Mouse (Mus musculus): ENCODE measurements around the gene Prr11. TPM values are rescaled to one million over a fixed set of nuclear protein-coding genes. Genes with fewer than 3 reads are reported as not detected.

Gene Prr11
- under 1 TPM; 0.31 to 0.57 TPM for total RNA-seq (2021)

DNA sequence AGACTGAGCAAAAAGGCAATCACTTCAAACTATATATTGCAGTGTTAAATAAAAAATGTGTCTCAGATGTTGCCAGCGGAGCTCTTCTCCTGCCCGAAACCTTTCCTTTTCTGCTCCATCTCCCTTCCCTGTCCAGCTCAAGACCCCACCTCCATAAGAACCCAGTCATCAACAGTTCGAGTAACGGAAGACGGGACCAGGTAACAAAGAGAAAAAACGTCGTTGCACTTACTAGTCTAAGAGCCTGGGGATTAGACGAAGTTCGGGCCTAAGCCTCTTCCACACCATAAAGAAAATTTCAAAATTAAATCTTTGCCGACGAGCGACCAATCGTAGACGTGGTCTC is at the start of gene Prr11:
Gene Prr11, minus strand, starts transcription at position 300 of the 346 bp plus-strand sequence.
- no peak for DNase-seq (ENCODE audit: extremely low spot score in 1 of 2, low spot score in 1 of 2)

DNA sequence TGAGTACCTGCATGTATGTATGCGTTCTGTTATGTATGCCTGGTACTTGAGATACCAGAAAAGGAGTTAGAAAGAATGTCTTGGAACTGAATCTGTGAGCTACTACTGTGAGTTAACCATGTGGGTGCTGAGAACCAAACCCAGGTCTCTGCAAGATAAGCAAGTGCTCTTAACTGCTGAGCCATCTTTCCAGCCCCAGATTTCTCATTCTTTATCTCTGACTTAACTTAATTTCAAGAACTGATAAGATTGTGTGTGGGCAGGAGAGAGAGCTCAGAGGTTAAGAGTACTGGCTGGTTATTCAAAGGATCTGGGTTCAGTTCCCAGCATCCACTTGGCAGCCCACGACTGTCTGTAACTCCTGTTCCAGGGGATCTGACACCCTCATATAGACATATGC is 49.5 kb upstream of the Prr11 start:
- no peak for DNase-seq (ENCODE audit: extremely low spot score in 1 of 2, low spot score in 1 of 2)

DNA sequence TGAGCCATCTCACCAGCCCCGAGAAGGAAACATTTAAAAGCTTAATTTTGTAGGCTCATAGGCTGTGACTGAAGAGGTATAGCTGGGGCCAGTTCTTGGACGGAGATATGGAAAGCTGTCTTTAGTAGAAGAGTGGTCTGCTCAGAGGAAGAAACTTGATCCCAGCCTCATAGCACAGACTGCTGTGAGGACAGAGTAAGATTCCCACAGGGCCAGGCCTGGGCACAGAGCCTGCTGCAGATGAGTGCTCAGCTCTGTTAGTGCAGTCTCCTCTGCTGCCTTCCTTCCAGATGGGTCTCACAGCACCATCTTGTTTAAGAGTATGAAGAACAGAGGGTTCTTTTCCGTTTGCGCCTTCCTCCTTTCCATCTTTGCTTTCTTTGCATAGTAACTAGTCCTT is 27.7 kb upstream of the Prr11 start:
- no peak for DNase-seq (ENCODE audit: extremely low spot score in 1 of 2, low spot score in 1 of 2)

DNA sequence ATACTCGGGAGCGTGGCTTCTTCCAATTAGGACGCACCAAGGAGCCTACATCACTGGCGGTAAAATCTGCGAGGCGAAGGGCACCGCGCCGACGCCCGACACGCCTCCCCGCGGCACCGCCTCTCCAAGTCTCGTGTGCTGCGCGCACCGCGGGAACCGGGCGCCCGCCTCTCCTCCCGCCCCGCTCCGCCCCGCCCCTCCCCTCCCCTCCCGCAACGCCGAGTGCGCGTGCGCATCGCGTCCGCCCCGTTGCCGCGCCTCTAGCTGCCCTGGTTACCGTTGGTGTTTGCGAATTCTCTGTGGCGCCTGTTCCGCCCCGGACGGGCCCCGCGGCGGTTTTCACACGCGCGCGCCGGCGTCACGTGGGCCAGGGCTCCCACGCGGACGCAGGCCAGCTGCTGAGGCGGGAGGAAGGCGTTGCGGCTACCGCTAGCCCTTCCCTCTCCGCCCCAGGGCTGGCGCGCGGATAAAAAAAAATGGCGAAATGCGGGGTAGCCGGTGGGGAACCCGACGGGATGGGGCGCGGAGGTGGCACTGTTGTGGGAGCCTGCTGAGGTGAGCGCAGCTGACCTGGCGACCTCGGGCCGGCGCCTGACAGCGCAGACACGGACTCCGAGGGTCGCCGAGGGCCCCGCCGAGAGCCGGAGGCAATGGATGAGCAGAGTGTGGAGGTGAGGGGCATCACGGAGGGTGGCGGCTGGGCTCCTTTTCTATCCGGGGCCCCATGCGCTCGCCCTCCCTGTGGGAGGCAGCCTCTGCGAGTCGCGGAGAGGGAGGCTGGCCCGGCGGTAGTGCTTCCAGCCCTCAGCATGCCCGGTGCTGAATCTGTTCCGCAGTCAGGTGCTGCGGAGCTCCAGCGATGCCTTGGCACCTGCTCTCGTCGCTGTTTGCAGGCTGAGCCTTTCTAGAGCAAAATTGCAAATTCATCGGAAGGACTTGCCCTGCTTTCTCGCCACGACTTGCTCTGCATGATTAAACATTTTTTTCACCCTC is 18.6 kb upstream of the Prr11 start, which contains the start of gene Trim37:
Gene Trim37, plus strand, starts transcription at position 254 of the 993 bp plus-strand sequence.
- DNase-seq (ENCODE audit: extremely low spot score in 1 of 2, low spot score in 1 of 2), result peak; percentile 71 to 77

DNA sequence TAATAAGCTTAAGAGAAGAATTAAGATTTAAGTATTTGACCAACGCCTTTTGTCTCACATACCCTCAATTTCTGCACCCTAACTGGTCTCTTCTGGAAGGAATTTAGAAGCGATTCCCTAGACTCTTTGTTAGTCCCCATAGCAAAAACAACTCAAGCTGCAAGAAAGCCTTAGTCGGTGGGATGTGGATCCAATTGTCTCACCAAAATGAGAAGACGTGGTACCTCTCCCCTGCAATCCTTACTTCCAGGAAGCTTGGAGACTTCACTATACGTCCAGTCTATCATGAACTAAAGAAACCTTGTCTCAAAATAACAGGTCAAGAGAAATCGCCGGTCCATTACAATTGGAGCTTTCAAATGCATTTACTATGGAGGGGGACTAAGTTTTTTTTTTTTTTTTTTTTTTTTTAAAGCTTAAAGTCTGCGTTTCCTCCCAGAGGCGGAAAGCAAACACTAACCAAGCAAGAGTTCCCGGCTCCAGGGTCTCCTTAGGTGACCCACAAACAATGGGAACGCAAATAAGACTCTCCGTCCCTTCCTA is 17.8 kb upstream of the Prr11 start:
- no peak for DNase-seq (ENCODE audit: extremely low spot score in 1 of 2, low spot score in 1 of 2)

DNA sequence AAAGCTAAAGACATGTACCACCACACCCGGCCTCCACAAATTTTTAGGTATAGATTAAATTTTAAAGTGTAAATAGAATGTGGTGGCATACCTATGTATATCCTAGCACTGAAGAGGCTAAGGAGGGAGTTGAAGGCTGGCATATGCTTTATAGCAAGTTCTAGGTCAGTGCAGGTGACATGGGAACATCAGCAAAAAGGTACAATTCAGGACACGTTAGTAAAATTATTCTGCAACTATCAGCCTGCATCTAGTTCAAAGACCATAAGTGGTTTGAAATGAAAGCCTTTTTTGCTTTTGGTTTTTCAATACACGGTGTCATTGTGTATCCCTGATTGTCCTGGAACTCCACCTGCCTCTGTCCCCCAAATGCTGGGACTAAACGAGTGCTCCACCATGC is 17.1 kb upstream of the Prr11 start:
- DNase-seq (ENCODE audit: extremely low spot score in 1 of 2, low spot score in 1 of 2), result no peak

DNA sequence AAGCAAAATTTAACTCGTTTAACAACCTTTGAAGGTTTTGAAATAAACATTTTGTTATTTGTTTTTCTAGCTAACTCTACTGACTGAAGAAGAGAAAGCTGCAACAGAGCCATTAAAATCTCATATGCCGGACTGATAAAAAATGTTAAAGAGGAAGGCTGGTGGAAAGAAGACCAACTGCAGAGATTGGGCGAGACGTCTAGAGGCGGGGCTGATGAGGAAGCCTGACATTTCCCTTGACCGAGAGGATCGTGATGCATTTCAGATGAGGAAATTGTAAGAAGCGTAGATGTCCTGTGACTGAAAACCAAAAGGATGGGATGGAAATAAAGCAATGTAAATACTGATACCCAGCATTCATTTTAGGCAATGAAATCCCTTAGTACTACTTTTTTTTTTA is 13.4 kb upstream of the Prr11 start:
- DNase-seq (ENCODE audit: extremely low spot score in 1 of 2, low spot score in 1 of 2), result no peak

DNA sequence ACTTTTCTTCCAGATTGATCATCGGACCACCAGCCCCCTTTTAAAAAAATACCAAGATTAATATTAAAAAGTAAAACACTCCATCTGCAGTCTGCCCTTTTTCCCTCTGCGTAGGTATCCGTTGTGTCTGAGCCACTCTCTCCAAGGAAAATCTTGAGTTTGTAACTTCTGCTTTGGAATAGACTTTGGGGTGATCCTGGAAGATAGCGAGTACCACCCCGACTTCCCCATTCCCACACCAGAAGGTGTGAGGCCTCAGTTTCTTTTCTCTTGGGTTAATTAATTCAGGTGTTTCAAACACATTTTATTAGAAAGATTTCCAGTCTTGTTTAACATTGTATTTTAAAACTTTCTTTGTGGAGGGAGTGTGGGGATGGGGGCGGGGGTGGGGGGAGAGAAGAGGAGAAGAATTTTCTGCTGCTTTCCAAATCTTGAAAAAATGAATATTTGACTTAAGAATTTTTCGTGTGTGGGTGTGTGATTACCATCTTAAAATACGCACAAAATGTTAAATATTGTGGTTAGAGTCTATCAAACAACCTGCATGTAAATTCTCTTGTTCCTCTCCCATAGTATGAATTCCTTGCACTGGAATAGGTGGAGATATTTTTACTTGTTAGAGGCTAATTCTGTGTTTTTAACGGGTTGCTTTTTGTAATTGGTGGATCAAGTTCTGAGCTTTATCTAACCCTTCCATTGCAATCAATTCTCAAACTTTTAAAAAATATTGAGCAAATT is 1.8 kb upstream of the Prr11 start:
- DNase-seq (ENCODE audit: extremely low spot score in 1 of 2, low spot score in 1 of 2), result no peak

DNA sequence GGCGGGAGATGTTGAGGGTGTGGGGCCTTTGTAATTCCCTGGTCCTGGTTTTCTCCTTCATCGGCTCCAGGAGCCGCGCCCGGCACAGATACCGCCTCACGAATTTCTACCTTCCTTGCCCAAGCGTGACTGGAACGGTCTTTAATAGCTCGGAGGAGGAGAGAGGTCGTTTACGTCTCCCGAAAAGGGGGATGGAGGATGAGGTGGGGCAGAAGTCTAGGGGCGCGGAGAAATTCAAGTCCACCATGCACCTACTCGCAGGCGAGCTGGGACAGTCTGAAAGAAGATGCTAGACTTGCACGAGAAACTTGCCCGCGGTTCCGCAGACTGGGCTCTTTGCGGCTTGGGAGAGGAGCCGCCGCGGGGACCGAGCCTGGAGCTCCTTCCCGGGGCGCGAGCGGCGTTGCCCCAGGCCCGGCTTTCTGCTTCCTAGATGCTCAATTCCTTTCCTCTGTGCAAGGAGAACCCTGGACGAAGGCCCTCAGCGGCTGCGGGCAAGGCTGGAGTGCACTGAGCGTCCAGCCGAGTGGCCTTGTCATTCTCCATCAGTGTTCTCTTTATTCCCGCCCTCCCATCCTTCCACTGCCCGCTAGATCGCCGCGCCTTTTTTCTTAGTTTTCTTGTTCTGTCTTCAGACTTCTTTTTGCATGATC is 1.1 kb upstream of the Prr11 start:
- DNase-seq (ENCODE audit: extremely low spot score in 1 of 2, low spot score in 1 of 2), result peak in 1 of 2 experiments; percentile 12

DNA sequence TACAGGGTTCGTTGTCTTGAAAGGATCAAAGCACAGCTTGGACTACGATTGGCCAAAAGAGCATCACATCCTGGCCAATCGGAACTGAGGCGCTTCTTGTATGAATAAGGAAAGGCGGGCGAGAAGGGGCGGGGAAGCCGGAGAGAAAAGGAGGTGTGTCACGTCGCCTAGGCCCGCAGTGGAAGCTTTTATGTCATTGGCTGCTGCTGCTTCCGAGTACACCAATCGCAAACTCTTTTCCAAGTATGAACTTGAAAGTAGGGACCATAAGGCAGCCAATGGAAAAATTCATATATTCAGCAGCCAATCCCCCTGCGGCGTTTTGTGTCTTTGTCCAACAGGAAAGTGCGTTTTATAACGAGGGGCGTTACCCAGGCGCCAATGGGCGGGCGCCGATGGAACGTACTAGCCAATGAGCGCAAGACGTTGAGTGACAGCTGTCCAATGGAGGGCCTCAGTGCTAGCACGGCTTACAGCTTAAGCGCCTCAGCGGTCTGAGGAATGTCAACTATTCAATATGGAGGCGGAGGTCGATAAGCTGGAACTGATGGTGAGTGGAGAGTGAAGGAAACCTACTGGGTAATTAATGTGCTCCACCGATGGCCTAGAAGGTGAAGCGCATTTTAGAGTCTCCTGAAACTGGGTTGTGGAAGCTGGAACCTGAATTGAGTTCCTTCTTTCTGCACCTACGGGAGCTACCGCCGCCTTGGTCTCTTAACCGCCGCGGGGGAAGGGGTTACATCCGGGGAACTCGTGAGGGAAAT is 429 bp upstream of the Prr11 start, which contains the start of gene Ska2:
Gene Ska2, plus strand, starts transcription at position 480 of the 764 bp plus-strand sequence.
- DNase-seq (ENCODE audit: extremely low spot score in 1 of 2, low spot score in 1 of 2), result peak; percentile 79 to 84

DNA sequence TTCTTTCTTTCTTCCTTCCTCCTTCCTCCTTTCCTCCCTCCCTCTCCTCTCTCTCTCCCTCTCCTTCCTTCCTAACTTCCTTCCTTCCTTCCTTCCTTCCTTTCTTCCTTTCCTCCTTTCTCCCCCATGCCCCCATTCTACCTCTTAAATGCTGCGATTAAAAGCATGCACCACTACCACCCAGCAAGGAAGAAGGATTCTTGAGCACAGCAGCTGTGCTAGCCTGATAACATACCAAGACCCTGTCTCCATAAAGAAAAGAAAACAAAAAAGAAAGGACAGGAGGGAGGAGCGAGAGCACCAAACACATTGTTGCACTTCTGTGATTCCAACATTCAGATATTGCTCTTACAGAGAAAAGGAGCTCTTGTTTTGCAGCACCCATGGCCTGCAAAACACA is 21.4 kb downstream of the Prr11 start:
- DNase-seq (ENCODE audit: extremely low spot score in 1 of 2, low spot score in 1 of 2), result no peak

DNA sequence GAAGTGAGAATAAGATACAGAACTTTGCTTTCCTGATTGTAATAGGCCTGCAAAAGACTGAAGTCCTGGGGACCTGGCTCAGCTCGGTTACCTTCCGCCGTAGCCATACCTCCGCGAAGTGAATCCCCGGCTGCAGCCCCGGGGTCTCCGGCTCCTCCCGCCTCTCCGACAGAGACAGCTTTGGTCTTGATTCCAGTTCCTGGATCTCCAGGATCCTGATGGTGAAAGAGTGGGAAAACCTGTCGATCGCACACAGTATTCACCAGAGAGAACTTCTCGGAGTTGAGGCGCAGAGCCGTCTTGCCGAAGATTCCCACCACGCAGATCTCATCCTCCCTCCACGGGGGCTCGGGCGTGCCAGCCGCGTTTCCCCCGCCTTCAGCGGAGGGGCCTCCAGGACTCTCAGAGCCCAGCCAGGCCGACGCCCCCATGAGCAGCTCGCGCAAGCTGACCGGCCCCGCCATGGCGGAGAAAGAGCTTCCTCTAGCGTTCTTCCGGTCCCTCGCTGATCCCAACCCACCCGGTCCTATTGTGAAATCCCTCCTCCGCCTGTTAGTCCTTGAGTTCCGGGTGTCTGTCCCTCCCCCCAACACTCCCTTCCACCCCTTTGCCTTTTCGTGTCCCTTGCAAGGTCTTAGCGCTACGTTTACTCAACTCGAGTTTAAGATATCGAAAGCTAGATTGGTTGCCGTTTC is 22.1 kb downstream of the Prr11 start, which contains the start of gene Smg8:
Gene Smg8, minus strand, starts transcription at position 485 of the 695 bp plus-strand sequence.
- DNase-seq (ENCODE audit: extremely low spot score in 1 of 2, low spot score in 1 of 2), result peak; percentile 61 to 70

DNA sequence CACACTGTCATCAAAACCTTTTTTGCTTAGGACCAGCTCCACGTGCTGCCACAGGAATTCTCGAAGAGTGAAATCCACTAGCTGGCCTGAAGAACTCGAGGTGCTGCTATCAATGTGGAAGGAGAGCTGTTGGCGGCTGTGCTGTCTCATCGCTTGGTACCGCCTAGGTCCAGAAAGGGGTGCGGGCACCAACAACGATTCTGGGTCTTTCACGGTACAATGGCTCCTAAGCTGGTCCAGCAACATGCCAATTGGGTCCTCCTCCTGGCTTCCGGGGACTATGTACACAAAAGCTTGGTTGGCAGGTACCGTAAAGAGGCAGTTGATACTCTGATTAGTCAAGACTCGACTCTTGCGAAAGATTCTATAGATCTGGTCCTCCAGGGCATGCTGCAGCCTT is 23.0 kb downstream of the Prr11 start:
- no peak for DNase-seq (ENCODE audit: extremely low spot score in 1 of 2, low spot score in 1 of 2)

DNA sequence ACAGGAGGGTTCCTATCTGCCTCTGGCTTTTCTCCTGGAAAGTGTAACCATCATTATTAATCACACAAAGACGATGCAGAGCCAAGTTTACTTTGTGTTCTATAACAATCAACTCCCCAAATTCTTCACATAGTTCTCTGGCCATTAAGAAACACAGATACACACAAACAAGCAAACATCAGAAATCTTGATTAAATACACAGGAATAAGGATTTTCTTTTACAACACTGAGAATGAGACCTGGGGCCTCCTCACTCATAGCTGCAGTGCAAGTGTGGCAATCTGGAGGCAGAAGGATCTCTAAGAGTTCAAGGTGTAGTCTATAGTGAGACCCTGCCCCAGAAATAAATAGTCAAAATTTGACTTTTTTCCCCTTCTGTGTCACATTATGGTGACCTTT is 24.8 kb downstream of the Prr11 start:
- no peak for DNase-seq (ENCODE audit: extremely low spot score in 1 of 2, low spot score in 1 of 2)

DNA sequence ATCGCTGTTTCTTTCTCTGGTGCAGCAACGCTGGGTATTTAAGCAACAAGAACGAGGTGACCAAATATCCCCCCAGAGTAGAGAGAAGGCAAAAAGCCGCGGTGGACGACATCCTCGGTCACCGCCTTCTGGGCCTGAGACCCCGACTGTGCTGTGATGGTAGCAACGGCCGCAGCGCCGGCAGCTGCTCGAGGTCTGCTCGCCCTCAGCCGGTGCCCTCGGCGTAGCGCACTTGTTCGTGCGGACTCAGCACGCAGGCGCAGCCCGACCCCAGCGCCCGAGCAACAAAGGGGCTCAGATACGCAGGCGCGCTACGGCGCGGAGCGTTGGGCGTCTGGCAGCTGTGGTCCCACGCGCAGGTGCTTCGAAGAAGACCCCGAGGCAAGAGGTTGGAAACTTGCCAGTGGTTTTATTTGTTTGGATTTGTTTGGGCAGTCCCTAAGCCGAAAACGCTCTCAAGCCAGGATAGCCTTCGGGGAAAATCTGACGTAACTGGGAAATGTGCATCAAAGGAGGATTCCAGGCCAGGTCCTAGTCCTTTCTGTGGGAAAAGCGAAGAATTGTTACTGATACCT is 34.6 kb downstream of the Prr11 start, which contains the start of gene Gdpd1:
Gene Gdpd1, minus strand, starts transcription at position 197 of the 575 bp plus-strand sequence.
- peak; percentile 73 to 78 for DNase-seq (ENCODE audit: extremely low spot score in 1 of 2, low spot score in 1 of 2)

DNA sequence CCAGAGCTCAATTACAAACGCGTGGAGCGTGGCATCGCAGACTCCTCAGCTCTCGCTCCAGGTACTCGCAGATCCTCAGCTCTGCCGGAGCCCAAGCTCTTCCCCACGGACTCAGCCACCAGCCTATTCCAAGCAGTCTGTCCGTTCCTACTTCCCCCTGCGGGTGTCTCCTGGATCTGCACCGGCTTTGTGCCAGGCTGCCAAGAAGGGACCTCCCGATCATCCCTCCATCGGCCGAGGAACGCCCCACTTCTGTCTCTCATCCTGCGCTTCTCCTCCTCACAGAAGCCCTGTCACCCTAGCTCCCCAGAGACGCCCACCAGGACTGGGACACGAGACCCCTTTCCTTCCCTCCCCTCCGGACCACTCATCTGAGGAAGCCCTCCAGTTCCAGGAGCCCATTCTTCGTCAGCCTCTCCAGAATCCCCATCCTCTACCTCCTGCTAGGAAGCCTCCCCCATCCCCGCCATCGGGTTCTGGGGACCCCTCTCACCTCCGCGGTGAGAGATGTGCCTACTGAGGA is 35.1 kb downstream of the Prr11 start:
- peak; percentile 47 to 60 for DNase-seq (ENCODE audit: extremely low spot score in 1 of 2, low spot score in 1 of 2)

DNA sequence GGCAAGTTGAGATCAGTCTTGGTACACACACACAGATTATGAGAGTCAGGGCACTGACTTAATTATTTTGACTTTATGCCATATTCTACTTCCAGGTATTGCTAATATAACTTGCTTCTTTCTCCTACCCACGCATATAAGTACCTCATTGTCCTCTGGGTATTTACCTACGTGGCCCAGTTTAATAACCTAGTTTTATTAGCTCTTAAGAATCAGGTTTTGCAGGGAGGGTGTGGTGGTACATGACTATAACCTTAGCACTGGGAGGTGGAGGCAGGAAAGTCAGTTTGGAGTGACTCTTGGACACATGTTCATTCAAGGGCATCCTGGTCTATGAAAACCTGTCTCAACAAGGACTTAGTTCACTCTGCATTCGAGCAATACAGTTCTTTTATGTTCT is 46.4 kb downstream of the Prr11 start:
- DNase-seq (ENCODE audit: extremely low spot score in 1 of 2, low spot score in 1 of 2), result no peak

DNA sequence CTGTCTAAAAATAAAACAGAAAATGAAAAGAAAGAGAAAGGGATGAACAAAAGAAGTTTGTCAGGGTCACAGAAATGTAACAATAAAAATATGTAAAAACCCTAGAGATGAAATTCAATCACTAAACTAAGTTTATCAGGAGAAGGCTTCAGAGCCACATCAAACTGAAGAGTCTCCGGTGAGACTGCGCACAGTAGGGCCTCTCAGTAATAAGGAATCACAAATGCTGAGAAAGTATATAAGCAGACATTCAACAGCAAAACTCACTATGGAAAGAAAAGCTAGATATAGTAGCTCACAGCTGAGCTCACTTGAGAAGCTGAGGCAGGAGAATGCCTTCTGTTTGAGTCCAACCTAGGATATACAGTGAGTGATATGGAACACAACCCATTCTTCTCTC is 48.1 kb downstream of the Prr11 start:
- DNase-seq (ENCODE audit: extremely low spot score in 1 of 2, low spot score in 1 of 2), result no peak
